Mouse (Mus musculus) thymus, adult 2 months (tissue): ENCODE data around the gene Lgals1. TPM values are rescaled to one million over a fixed set of nuclear protein-coding genes. Genes with fewer than 3 reads are reported as not detected.

Source experiments
- DNase-seq: peaks from one replicate; pipeline ENCODE4 v3.0.0; 2021
- H3K27ac ChIP-seq: fragments of 200-500 bp; 2 replicates; pipeline ENCODE4 v1.5.1; 2012; ENCODE audit warnings: low read length, control low read depth; ENCODE audit not compliant: control insufficient read depth, insufficient read depth
- H3K27me3 ChIP-seq: fragments of 200-500 bp; 2 replicates; pipeline ENCODE4 v1.6.1; 2012; ENCODE audit warnings: mild to moderate bottlenecking, low read length, moderate library complexity, mixed read lengths; ENCODE audit not compliant: control insufficient read depth, insufficient read depth
- H3K36me3 ChIP-seq: fragments of 200-500 bp; 2 replicates; pipeline ENCODE4 v1.6.1; 2012; ENCODE audit warnings: mild to moderate bottlenecking, low read length, moderate library complexity; ENCODE audit not compliant: control insufficient read depth, insufficient read depth
- H3K4me1 ChIP-seq: fragments of 200-500 bp; replicated peaks from 2 replicates; pipeline ENCODE4 v1.6.1; 2012; ENCODE audit warnings: low read length; ENCODE audit not compliant: control insufficient read depth, insufficient read depth
- H3K4me3 ChIP-seq: fragments of 200-500 bp; 2 replicates; pipeline ENCODE4 v1.5.1; 2012; ENCODE audit warnings: mild to moderate bottlenecking, low read length, control low read depth, moderate library complexity; ENCODE audit not compliant: control insufficient read depth, insufficient read depth
- CTCF ChIP-seq: fragments of 200-500 bp; IDR thresholded peaks from 2 replicates; pipeline ENCODE4 v1.5.1; 2012; ENCODE audit warnings: mild to moderate bottlenecking, control low read depth, low read length, moderate library complexity, borderline replicate concordance; ENCODE audit not compliant: control insufficient read depth, poor library complexity, insufficient read depth; ENCODE audit errors: extremely low read depth
- POLR2A ChIP-seq: fragments of 200-500 bp; IDR thresholded peaks from 2 replicates; pipeline ENCODE4 v1.6.1; 2012; ENCODE audit warnings: mild to moderate bottlenecking, low read length, control low read depth, moderate library complexity; ENCODE audit not compliant: control insufficient read depth, poor library complexity, insufficient read depth; ENCODE audit errors: extremely low read depth
- whole genome bisulfite sequencing: fragments of 180-500 bp; shearing (Covaris S2); methylation state at CpG from one replicate; pipeline ENCODE4 v1.1.7; 2018; 5-methylcytosine and 5-hydroxymethylcytosine counted together
- polyA plus RNA-seq: library from polyadenylated mRNA; depleted of rRNA; stranded (reverse); fragments of >200 nt; gene quantifications from 2 replicates; pipeline ENCODE4 v1.2.3, GENCODE M21; 2012

Gene Lgals1
- polyA plus RNA-seq, 1 experiment: 428 TPM

DNA sequence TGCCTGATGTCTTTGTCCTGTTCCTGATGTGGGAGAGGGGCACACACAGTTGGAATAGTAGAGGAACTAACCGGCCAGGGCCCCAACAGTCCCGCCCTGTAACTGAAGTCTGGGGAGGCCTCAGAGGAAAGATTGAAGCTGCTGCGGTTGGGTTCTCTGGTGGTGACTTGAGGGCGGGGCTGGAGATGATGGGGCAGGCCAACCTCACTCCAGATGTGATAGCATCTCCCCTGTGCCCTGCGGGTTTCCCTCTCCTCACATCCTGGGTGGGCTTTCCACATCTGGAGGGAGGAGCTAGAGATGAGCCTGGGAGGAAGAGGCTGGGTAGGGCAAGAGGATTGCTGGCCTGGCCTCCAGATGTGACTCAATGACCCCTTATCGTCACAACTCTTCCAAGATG is 2.9 kb upstream of the Lgals1 start:
- no peaks in the 10 kb centered on the region for H3K36me3 ChIP-seq
- H3K4me1 ChIP-seq: peaks cover 59% of the 10 kb centered on the region
- no peak overlapping the region for H3K4me3 ChIP-seq
- 4% methylated on average over 6 of the region's 6 CpGs for WGBS
- peak; percentile 76 for DNase-seq
- peak overlapping the region; percentile 71 for H3K27ac ChIP-seq
- TF ChIP-seq CTCF (no peak), POLR2A (peak; percentile 32; the same call in 1 of the 2 replicates)
- H3K27me3 ChIP-seq: no peaks in the 10 kb centered on the region

DNA sequence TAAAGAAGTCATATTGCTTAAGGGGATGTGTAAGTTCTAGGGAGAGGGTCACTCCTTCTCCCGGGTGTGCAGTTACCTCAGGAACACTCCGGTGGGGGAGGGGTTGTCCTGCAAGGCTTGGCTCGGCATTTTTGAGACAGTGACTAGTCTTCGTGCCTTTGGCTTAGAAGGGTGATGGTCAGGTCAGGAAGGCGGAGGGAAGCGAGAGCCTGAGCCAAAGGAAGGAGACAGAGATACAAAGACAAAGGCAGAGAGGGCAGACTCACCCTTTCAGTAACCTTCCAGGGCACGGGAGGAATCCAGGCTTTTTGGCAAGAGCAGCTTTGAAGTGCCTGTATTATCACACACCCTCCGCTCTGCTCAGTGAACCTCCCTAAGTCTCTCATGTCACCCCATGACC is 1.4 kb upstream of the Lgals1 start:
- TF ChIP-seq POLR2A: no peak
- no peak for TF ChIP-seq CTCF
- no peaks in the 10 kb centered on the region for H3K27me3 ChIP-seq
- H3K36me3 ChIP-seq: no peaks in the 10 kb centered on the region
- DNase-seq: no peak
- peaks cover 56% of the 10 kb centered on the region for H3K4me1 ChIP-seq
- WGBS: 82% methylated on average over 8 of the region's 8 CpGs
- H3K4me3 ChIP-seq: no peak overlapping the region
- H3K27ac ChIP-seq: no peak overlapping the region; the same call in 1 of the 2 replicates

DNA sequence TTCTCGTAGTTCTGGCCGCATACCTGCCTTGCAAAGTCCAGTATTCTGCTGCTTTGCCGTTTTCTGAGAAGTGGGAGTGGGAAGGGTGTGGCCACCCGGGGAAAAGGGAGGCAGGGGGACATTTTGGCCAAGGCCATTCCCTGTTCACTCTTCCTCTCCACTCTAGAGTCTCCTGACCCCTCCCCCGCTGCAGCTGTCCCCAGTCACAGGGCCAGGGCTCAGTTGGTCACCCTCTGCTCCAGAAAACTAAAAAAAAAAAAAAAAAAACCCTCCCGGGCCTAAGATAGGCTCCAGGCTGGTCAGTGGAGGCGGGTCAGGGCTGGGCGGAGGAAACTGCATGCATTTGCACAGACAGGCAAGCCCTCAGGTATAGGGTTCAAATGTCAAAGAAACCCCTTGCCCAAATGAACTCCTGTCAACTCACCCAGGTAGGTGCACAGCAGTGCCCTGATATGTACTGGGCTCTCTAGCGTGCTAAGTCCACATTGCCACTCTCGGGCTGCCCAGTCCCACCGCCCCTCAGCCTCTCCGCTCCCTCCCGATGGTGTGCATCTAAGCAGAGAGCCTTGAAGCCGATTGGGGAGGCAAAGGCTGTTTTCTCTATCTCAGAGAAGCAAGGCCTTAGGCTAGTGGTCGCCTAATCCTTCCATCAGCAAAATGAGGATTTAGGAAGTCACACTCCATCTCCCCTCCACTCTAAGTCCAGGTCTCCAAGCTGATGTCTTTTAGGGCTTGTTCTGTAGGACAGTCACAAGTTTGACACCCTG is 679 bp downstream of the Lgals1 start:
- no peaks in the 10 kb centered on the region for H3K27me3 ChIP-seq
- peaks cover 61% of the 10 kb centered on the region for H3K4me1 ChIP-seq
- H3K36me3 ChIP-seq: no peaks in the 10 kb centered on the region
- H3K27ac ChIP-seq: peak overlapping the region; percentile 92
- 21% methylated on average over 15 of the region's 15 CpGs for WGBS
- TF ChIP-seq CTCF (no peak), POLR2A (no peak)
- peak overlapping the region; percentile 76 for H3K4me3 ChIP-seq
- peak; percentile 43 for DNase-seq

GRCm38 (mm10) chr15:78927788-78928457 is 1.4 kb downstream of the Lgals1 start:
- Histone ChIP-seq H3K4me1 (peaks cover 53% of the 10 kb centered on the region), H3K27ac (peak overlapping the region; percentile 92), H3K4me3 (peak overlapping the region; percentile 76), H3K36me3 (no peaks in the 10 kb centered on the region), H3K27me3 (no peaks in the 10 kb centered on the region)
- DNase-seq: peak; percentile 89
- TF ChIP-seq CTCF (no peak), POLR2A (peak; percentile 90)
- under 1% methylated on average over 32 of the region's 35 CpGs for WGBS

DNA sequence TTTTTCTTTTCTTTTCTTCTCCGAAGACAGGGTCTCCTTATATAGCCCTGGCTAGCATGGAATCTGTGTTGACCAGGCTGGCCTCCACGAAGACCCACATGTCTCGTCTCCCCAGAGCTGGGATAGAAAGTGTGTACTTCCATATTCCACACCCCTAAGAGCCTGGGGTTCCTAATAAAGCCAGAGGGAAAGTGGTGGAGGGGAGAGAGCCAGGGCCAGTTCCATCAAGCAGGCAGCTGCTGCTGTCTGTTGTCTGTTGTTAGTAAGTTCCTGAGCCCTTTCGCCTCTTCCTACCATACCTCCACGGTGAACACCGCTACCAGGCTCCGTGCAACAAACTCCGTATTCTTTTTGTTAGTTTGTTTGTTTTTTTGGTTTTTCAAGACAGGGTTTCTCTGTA is 2.0 kb downstream of the Lgals1 start:
- DNase-seq: no peak
- H3K4me3 ChIP-seq: no peak overlapping the region
- no peak for TF ChIP-seq POLR2A
- TF ChIP-seq CTCF: no peak
- 36% methylated on average over 8 of the region's 8 CpGs for WGBS
- H3K27me3 ChIP-seq: no peaks in the 10 kb centered on the region
- peak overlapping the region; percentile 85 for H3K27ac ChIP-seq
- no peaks in the 10 kb centered on the region for H3K36me3 ChIP-seq
- peaks cover 47% of the 10 kb centered on the region for H3K4me1 ChIP-seq

- WGBS: 98% methylated on average over 6 of the region's 6 CpGs
- Histone ChIP-seq H3K27ac (no peak overlapping the region), H3K4me1 (peaks cover 37% of the 10 kb centered on the region), H3K36me3 (no peaks in the 10 kb centered on the region), H3K4me3 (no peak overlapping the region), H3K27me3 (no peaks in the 10 kb centered on the region)
- no peak for DNase-seq
- TF ChIP-seq POLR2A: no peak
- no peak for TF ChIP-seq CTCF
Observed at GRCm38 (mm10) chr15:78930192-78930706, 3.7 kb downstream of the Lgals1 start.
